Mouse (Mus musculus) liver, adult 2 months (tissue): Measurements from ENCODE around the gene Zdhhc22.

Experiments
- CTCF ChIP-seq: fragments of 200-500 bp; IDR thresholded peaks from 2 replicates; pipeline ENCODE4 v1.5.1; 2011; ENCODE audit warnings: low read depth, low read length, control low read depth
- POLR2A ChIP-seq: fragments of 200-500 bp; IDR thresholded peaks from 2 replicates; pipeline ENCODE4 v1.6.1; 2011; ENCODE audit warnings: low read length, control low read depth; ENCODE audit not compliant: insufficient read depth; ENCODE audit errors: extremely low read depth

- no peak for TF ChIP-seq POLR2A
- no peak for TF ChIP-seq CTCF
These were observed 36.1 kb upstream of the Zdhhc22 start for GRCm38 (mm10) chr12:87026109-87026870.
